Mouse (Mus musculus): ENCODE measurements around the gene Panx2.

- TF ChIP-seq CTCF (IDR thresholded peaks at IDR 0.05; ENCODE audit: low read depth) (no peak), EP300 (IDR thresholded peaks at IDR 0.05; ENCODE audit: low read depth) (no peak)
Measured at GRCm38 (mm10) chr15:89078208-89078836, 18.8 kb downstream of the Panx2 start.
